Mouse (Mus musculus) heart, adult 2 months (tissue): ENCODE data around the gene Lrrn4cl. TPM values are rescaled to one million over a fixed set of nuclear protein-coding genes. Genes with fewer than 3 reads are reported as not detected.
"Not testable (repeated sequence)": the region's sequence is repeated elsewhere in the genome, so short reads cannot be mapped to it uniquely, and the experiment has no call there.

Experiments
- DNase-seq, 2 experiments: peaks; one replicate each; pipeline ENCODE4 v3.0.0; 2021
- H3K27ac ChIP-seq: fragments of 200-600 bp; 2 replicates; pipeline ENCODE4 v1.8.1; 2022
- H3K27me3 ChIP-seq: fragments of 200-500 bp; 2 replicates; pipeline ENCODE4 v1.6.1; 2012; ENCODE audit warnings: mild to moderate bottlenecking, low read length, inconsistent platforms, mixed read lengths; ENCODE audit not compliant: control insufficient read depth, insufficient read depth
- H3K36me3 ChIP-seq: fragments of 200-500 bp; 2 replicates; pipeline ENCODE4 v1.6.1; 2012; ENCODE audit warnings: low read length, inconsistent platforms; ENCODE audit not compliant: control insufficient read depth, insufficient read depth
- H3K4me1 ChIP-seq: fragments of 200-500 bp; 2 replicates; pipeline ENCODE4 v1.6.1; 2011; ENCODE audit warnings: low read length; ENCODE audit not compliant: control insufficient read depth, insufficient read depth
- H3K4me3 ChIP-seq: fragments of 200-600 bp; 2 replicates; pipeline ENCODE4 v1.8.1; 2022
- H3K79me2 ChIP-seq: fragments of 200-500 bp; replicated peaks from 2 replicates; pipeline ENCODE4 v1.6.1; 2012; ENCODE audit warnings: mild to moderate bottlenecking, inconsistent platforms, low read length, moderate library complexity, mixed read lengths; ENCODE audit not compliant: control insufficient read depth, insufficient read depth
- H3K9ac ChIP-seq: fragments of 200-500 bp; 2 replicates; pipeline ENCODE4 v1.6.1; 2012; ENCODE audit warnings: low read depth, mild to moderate bottlenecking, control low read depth, inconsistent platforms, low read length, mixed read lengths
- CTCF ChIP-seq: fragments of 200-600 bp; IDR thresholded peaks from 2 replicates; pipeline ENCODE4 v1.8.1; 2022; ENCODE audit warnings: antibody characterized with exemption, mild to moderate bottlenecking, moderate library complexity
- EP300 ChIP-seq: fragments of 200-500 bp; IDR thresholded peaks from 2 replicates; pipeline ENCODE4 v1.6.1; 2011; ENCODE audit warnings: low read depth, low read length, control low read depth; ENCODE audit not compliant: insufficient read depth
- POLR2A ChIP-seq: fragments of 200-500 bp; IDR thresholded peaks from 2 replicates; pipeline ENCODE4 v1.6.1; 2011; ENCODE audit warnings: mild to moderate bottlenecking, low read depth, low read length, control low read depth; ENCODE audit not compliant: insufficient read depth
- WGBS: fragments of 180-500 bp; shearing (Covaris S2); methylation state at CpG from one replicate; pipeline ENCODE4 v1.1.7; 2018; 5-methylcytosine and 5-hydroxymethylcytosine counted together
- intact Hi-C: fragments of 180-260 bp; cut with DNase I; formaldehyde crosslinking; loops from one replicate; pipeline ENCODE4 v1.15.1; 2025
- polyA plus RNA-seq: library from polyadenylated mRNA; depleted of rRNA; stranded (reverse); fragments of >200 nt; gene quantifications from 2 replicates; pipeline ENCODE4 v1.2.3, GENCODE M21; 2012
- total RNA-seq, 2 experiments: library from RNA; stranded (reverse); gene quantifications; 2 replicates each; pipeline ENCODE4 v1.2.3; 2021

Lrrn4cl gene
- total and polyA plus RNA-seq, 3 experiments: 2.6 to 3.8 (median 3.7) TPM

- TF ChIP-seq POLR2A (no peak), CTCF (no peak), EP300 (no peak)
- Histone ChIP-seq H3K4me1 (peaks cover 2% of the 10 kb centered on the region; the same call in 1 of the 2 replicates), H3K79me2 (no peaks in the 10 kb centered on the region), H3K36me3 (no peaks in the 10 kb centered on the region), H3K4me3 (no peak overlapping the region), H3K9ac (no peak overlapping the region), H3K27me3 (no peaks in the 10 kb centered on the region), H3K27ac (no peak overlapping the region)
- DNase-seq: peak; percentile 47 to 63
- WGBS: 63% methylated on average over 10 of the region's 10 CpGs
- intact Hi-C loops: no loop called here
These were observed 1.8 kb downstream of the Lrrn4cl start for GRCm38 (mm10) chr19:8852236-8852928.

GRCm38 (mm10) chr19:8853117-8853516, 2.5 kb downstream of the Lrrn4cl start:
- no peak for DNase-seq

GRCm38 (mm10) chr19:8857689-8858088, 7.1 kb downstream of the Lrrn4cl start:
- intact Hi-C loops: loop anchor here (2.0 kb wide), 1 partner anchor 253 kb away; no protein-coding TSS in a partner anchor

More at GRCm38 (mm10) chr19:8853117-8853516, 2.5 kb downstream of the Lrrn4cl start:
- Histone ChIP-seq H3K79me2 (no peaks in the 10 kb centered on the region), H3K27ac (no peak overlapping the region), H3K4me3 (no peak overlapping the region), H3K9ac (no peak overlapping the region), H3K36me3 (no peaks in the 10 kb centered on the region), H3K4me1 (peaks cover 2% of the 10 kb centered on the region; the same call in 1 of the 2 replicates), H3K27me3 (no peaks in the 10 kb centered on the region)
- intact Hi-C loops: no loop called here
- WGBS: 78% methylated on average over 3 of the region's 3 CpGs
- no peak for TF ChIP-seq CTCF
- TF ChIP-seq POLR2A: no peak
- no peak for TF ChIP-seq EP300

GRCm38 (mm10) chr19:8859018-8859417, 8.4 kb downstream of the Lrrn4cl start:
- H3K36me3 ChIP-seq: no peaks in the 10 kb centered on the region
- intact Hi-C loops: loop anchor here (2.0 kb wide), 1 partner anchor 252 kb away; no protein-coding TSS in a partner anchor
- no peak overlapping the region for H3K9ac ChIP-seq
- no peaks in the 10 kb centered on the region for H3K79me2 ChIP-seq
- no peaks in the 10 kb centered on the region for H3K4me1 ChIP-seq
- no peak for TF ChIP-seq POLR2A
- TF ChIP-seq EP300: no peak
- peak; percentile 63 for TF ChIP-seq CTCF
- H3K27ac ChIP-seq: no peak overlapping the region
- WGBS: 29% methylated on average over 1 of the region's 1 CpGs
- H3K4me3 ChIP-seq: no peak overlapping the region
- no peak for DNase-seq
- 0 out of 2 replicates have a peak, but pooled peaks cover 2% of the 10 kb centered on the region for H3K27me3 ChIP-seq

More at GRCm38 (mm10) chr19:8857689-8858088, 7.1 kb downstream of the Lrrn4cl start:
- TF ChIP-seq CTCF (peak; percentile 83), POLR2A (no peak), EP300 (no peak)
- Histone ChIP-seq H3K27me3 (0 out of 2 replicates have a peak, but pooled peaks cover 2% of the 10 kb centered on the region), H3K27ac (no peak overlapping the region), H3K36me3 (no peaks in the 10 kb centered on the region), H3K9ac (no peak overlapping the region), H3K79me2 (no peaks in the 10 kb centered on the region), H3K4me1 (no peaks in the 10 kb centered on the region), H3K4me3 (no peak overlapping the region)
- 36% methylated on average over 4 of the region's 4 CpGs for WGBS
- no peak for DNase-seq

- intact Hi-C loops: no loop called here
- H3K27me3 ChIP-seq: 0 out of 2 replicates have a peak, but pooled peaks cover 2% of the 10 kb centered on the region
- DNase-seq: no peak
- no peaks in the 10 kb centered on the region for H3K4me1 ChIP-seq
- WGBS: 69% methylated on average over 6 of the region's 6 CpGs
- H3K27ac ChIP-seq: no peak overlapping the region
- H3K4me3 ChIP-seq: no peak overlapping the region
- H3K9ac ChIP-seq: no peak overlapping the region
- TF ChIP-seq EP300 (no peak), CTCF (no peak), POLR2A (no peak)
- no peaks in the 10 kb centered on the region for H3K36me3 ChIP-seq
- H3K79me2 ChIP-seq: no peaks in the 10 kb centered on the region
These were observed 13.7 kb downstream of the Lrrn4cl start for GRCm38 (mm10) chr19:8864265-8864664.

- not testable (repeated sequence) for H3K36me3 ChIP-seq, H3K79me2 ChIP-seq, H3K9ac ChIP-seq, DNase-seq, H3K27me3 ChIP-seq, H3K4me3 ChIP-seq, H3K4me1 ChIP-seq
- 70% methylated on average over 3 of the region's 3 CpGs for WGBS
- intact Hi-C loops: loop anchor here (2.0 to 5.0 kb wide), 3 partner anchors 18 to 97 kb away; partner anchors contain the start of genes 1810009A15Rik, Eef1g, Gm49416 and Polr2g
- peak overlapping the region; percentile 94; the same call in 1 of the 2 replicates for H3K27ac ChIP-seq
These were observed 19.8 kb downstream of the Lrrn4cl start for GRCm38 (mm10) chr19:8870381-8870780.
